Mouse (Mus musculus) heart, adult 2 months (tissue): ENCODE results near the gene Psmd2.

ENCODE experiments used
- CTCF ChIP-seq: fragments of 200-600 bp; IDR thresholded peaks from 2 replicates; pipeline ENCODE4 v1.8.1; 2022; ENCODE audit warnings: antibody characterized with exemption, mild to moderate bottlenecking, moderate library complexity
- POLR2A ChIP-seq: fragments of 200-500 bp; IDR thresholded peaks from 2 replicates; pipeline ENCODE4 v1.6.1; 2011; ENCODE audit warnings: mild to moderate bottlenecking, low read depth, low read length, control low read depth; ENCODE audit not compliant: insufficient read depth

- TF ChIP-seq CTCF (no peak), POLR2A (no peak)
Measured at GRCm38 (mm10) chr16:20705786-20706185, 54.3 kb downstream of the Psmd2 start.
